Mouse (Mus musculus): ENCODE measurements around the gene Car6. TPM values are rescaled to one million over a fixed set of nuclear protein-coding genes. Genes with fewer than 3 reads are reported as not detected.

The Car6 gene
- polyA plus RNA-seq, 1 experiment: 0.11 TPM

GRCm38 (mm10) chr4:150174027-150174426 lies 27.1 kb downstream of the Car6 start:
- WGBS: 92% methylated on average over 14 of the region's 14 CpGs
- Histone ChIP-seq H3K4me3 (replicated peaks; ENCODE audit: extremely low read depth, low read depth, low read length) (no peak overlapping the region), H3K4me1 (ENCODE audit: control insufficient read depth, insufficient read depth, low read length) (0 out of 2 replicates have a peak, but pooled peaks cover 2% of the 10 kb centered on the region)
- no peak for DNase-seq
- TF ChIP-seq POLR2A (IDR thresholded peaks at IDR 0.05; ENCODE audit: borderline replicate concordance, extremely low read depth, low read depth, low read length) (no peak), CTCF (IDR thresholded peaks at IDR 0.05; ENCODE audit: insufficient read depth, low read length) (no peak)

- 56% methylated on average over 10 of the region's 10 CpGs for WGBS
- H3K4me1 ChIP-seq (ENCODE audit: control insufficient read depth, insufficient read depth, low read length): 0 out of 2 replicates have a peak, but pooled peaks cover 2% of the 10 kb centered on the region
- H3K4me3 ChIP-seq (replicated peaks; ENCODE audit: extremely low read depth, low read depth, low read length): no peak overlapping the region
- DNase-seq: peak; percentile 34
- no peak for TF ChIP-seq POLR2A (IDR thresholded peaks at IDR 0.05; ENCODE audit: borderline replicate concordance, extremely low read depth, low read depth, low read length)
- TF ChIP-seq CTCF (IDR thresholded peaks at IDR 0.05; ENCODE audit: insufficient read depth, low read length): peak; percentile 33
Measured at GRCm38 (mm10) chr4:150173281-150173680, 27.9 kb downstream of the Car6 start.

GRCm38 (mm10) chr4:150172107-150172506 lies 29.0 kb downstream of the Car6 start:
- DNase-seq: no peak
- 0 out of 2 replicates have a peak, but pooled peaks cover 2% of the 10 kb centered on the region for H3K4me1 ChIP-seq (ENCODE audit: control insufficient read depth, insufficient read depth, low read length)
- H3K4me3 ChIP-seq (replicated peaks; ENCODE audit: extremely low read depth, low read depth, low read length): no peak overlapping the region
- TF ChIP-seq CTCF (IDR thresholded peaks at IDR 0.05; ENCODE audit: insufficient read depth, low read length): no peak
- TF ChIP-seq POLR2A (IDR thresholded peaks at IDR 0.05; ENCODE audit: borderline replicate concordance, extremely low read depth, low read depth, low read length): no peak
- WGBS: 77% methylated on average over 8 of the region's 8 CpGs

- no peak overlapping the region for H3K4me3 ChIP-seq (replicated peaks; ENCODE audit: extremely low read depth, low read depth, low read length)
- TF ChIP-seq CTCF (IDR thresholded peaks at IDR 0.05; ENCODE audit: insufficient read depth, low read length): no peak
- no peak for TF ChIP-seq POLR2A (IDR thresholded peaks at IDR 0.05; ENCODE audit: borderline replicate concordance, extremely low read depth, low read depth, low read length)
- no peaks in the 10 kb centered on the region for H3K4me1 ChIP-seq (ENCODE audit: control insufficient read depth, insufficient read depth, low read length)
- DNase-seq: no peak
- 52% methylated on average over 10 of the region's 10 CpGs for WGBS
Measured at GRCm38 (mm10) chr4:150168406-150168805, 32.7 kb downstream of the Car6 start.

- 34% methylated on average over 13 of the region's 13 CpGs for WGBS
- no peak for TF ChIP-seq CTCF (IDR thresholded peaks at IDR 0.05; ENCODE audit: insufficient read depth, low read length)
- TF ChIP-seq POLR2A (IDR thresholded peaks at IDR 0.05; ENCODE audit: borderline replicate concordance, extremely low read depth, low read depth, low read length): no peak
- Histone ChIP-seq H3K4me1 (ENCODE audit: control insufficient read depth, insufficient read depth, low read length) (no peaks in the 10 kb centered on the region), H3K4me3 (replicated peaks; ENCODE audit: extremely low read depth, low read depth, low read length) (peak overlapping the region; percentile 2)
- DNase-seq: peak; percentile 21
Measured at GRCm38 (mm10) chr4:150164875-150165274, 36.3 kb downstream of the Car6 start.

- Histone ChIP-seq H3K4me1 (ENCODE audit: control insufficient read depth, insufficient read depth, low read length) (no peaks in the 10 kb centered on the region), H3K4me3 (replicated peaks; ENCODE audit: extremely low read depth, low read depth, low read length) (no peak overlapping the region)
- peak; percentile 15; the same call in 1 of the 2 replicates for TF ChIP-seq CTCF (IDR thresholded peaks at IDR 0.05; ENCODE audit: insufficient read depth, low read length)
- TF ChIP-seq POLR2A (IDR thresholded peaks at IDR 0.05; ENCODE audit: borderline replicate concordance, extremely low read depth, low read depth, low read length): no peak
- DNase-seq: no peak
- 75% methylated on average over 13 of the region's 13 CpGs for WGBS
Measured at GRCm38 (mm10) chr4:150162561-150163169, 38.5 kb downstream of the Car6 start.

- Histone ChIP-seq H3K4me3 (replicated peaks; ENCODE audit: extremely low read depth, low read depth, low read length) (no peak overlapping the region), H3K4me1 (ENCODE audit: control insufficient read depth, insufficient read depth, low read length) (no peaks in the 10 kb centered on the region)
- no peak for DNase-seq
- WGBS: 69% methylated on average over 2 of the region's 2 CpGs
- no peak for TF ChIP-seq POLR2A (IDR thresholded peaks at IDR 0.05; ENCODE audit: borderline replicate concordance, extremely low read depth, low read depth, low read length)
- TF ChIP-seq CTCF (IDR thresholded peaks at IDR 0.05; ENCODE audit: insufficient read depth, low read length): no peak
Measured at GRCm38 (mm10) chr4:150159458-150159857, 41.7 kb downstream of the Car6 start.

GRCm38 (mm10) chr4:150157348-150157882 lies 43.7 kb downstream of the Car6 start:
- DNase-seq: no peak
- 66% methylated on average over 14 of the region's 14 CpGs for WGBS
- TF ChIP-seq POLR2A (IDR thresholded peaks at IDR 0.05; ENCODE audit: borderline replicate concordance, extremely low read depth, low read depth, low read length) (no peak), CTCF (IDR thresholded peaks at IDR 0.05; ENCODE audit: insufficient read depth, low read length) (no peak)
- Histone ChIP-seq H3K4me3 (replicated peaks; ENCODE audit: extremely low read depth, low read depth, low read length) (no peak overlapping the region), H3K4me1 (ENCODE audit: control insufficient read depth, insufficient read depth, low read length) (no peaks in the 10 kb centered on the region)

- H3K4me3 ChIP-seq (replicated peaks; ENCODE audit: extremely low read depth, low read depth, low read length): no peak overlapping the region
- TF ChIP-seq POLR2A (IDR thresholded peaks at IDR 0.05; ENCODE audit: borderline replicate concordance, extremely low read depth, low read depth, low read length): no peak
- TF ChIP-seq CTCF (IDR thresholded peaks at IDR 0.05; ENCODE audit: insufficient read depth, low read length): no peak
- no peaks in the 10 kb centered on the region for H3K4me1 ChIP-seq (ENCODE audit: control insufficient read depth, insufficient read depth, low read length)
- DNase-seq: no peak
- 60% methylated on average over 4 of the region's 4 CpGs for WGBS
Measured at GRCm38 (mm10) chr4:150155731-150156130, 45.4 kb downstream of the Car6 start.

GRCm38 (mm10) chr4:150155301-150155700 lies 45.8 kb downstream of the Car6 start:
- TF ChIP-seq CTCF (IDR thresholded peaks at IDR 0.05; ENCODE audit: insufficient read depth, low read length) (no peak), POLR2A (IDR thresholded peaks at IDR 0.05; ENCODE audit: borderline replicate concordance, extremely low read depth, low read depth, low read length) (no peak)
- no peak for DNase-seq
- 81% methylated on average over 4 of the region's 4 CpGs for WGBS
- Histone ChIP-seq H3K4me1 (ENCODE audit: control insufficient read depth, insufficient read depth, low read length) (no peaks in the 10 kb centered on the region), H3K4me3 (replicated peaks; ENCODE audit: extremely low read depth, low read depth, low read length) (no peak overlapping the region)

All from lung, adult 2 months (tissue).